Mouse (Mus musculus): ENCODE results near the gene Gm648. TPM values are rescaled to one million over a fixed set of nuclear protein-coding genes. Genes with fewer than 3 reads are reported as not detected.
"Not testable (repeated sequence)": the region's sequence is repeated elsewhere in the genome, so short reads cannot be mapped to it uniquely, and the experiment has no call there.

Gene Gm648
- polyA plus RNA-seq (2016; fragmentation: Nextera tagmentation; extraction: Ambion mirVana), result 0.14 TPM in 1 of 2 replicates, not detected in the other

GRCm38 (mm10) chrX:56549506-56549905 is at the start of gene Gm648:
Gm648 (minus strand) TSS chrX:56549606.
- 86% methylated on average over 7 of the region's 7 CpGs for WGBS
- H3K27ac ChIP-seq, result no peak within 1 kb of the TSS
- H3K9me3 ChIP-seq (replicated peaks), result no peaks in the 10 kb centered on the region
- no peaks in the 10 kb centered on the region for H3K4me1 ChIP-seq
- no peaks in the 10 kb centered on the region for H3K27me3 ChIP-seq (ENCODE audit: low read depth, poor library complexity, severe bottlenecking)
- no peaks in the 10 kb centered on the region for H3K36me3 ChIP-seq
- no peak for DNase-seq (ENCODE audit: low spot score)
- no peak within 1 kb of the TSS for H3K4me3 ChIP-seq

GRCm38 (mm10) chrX:56597887-56598640 is 48.7 kb upstream of the Gm648 start, which contains the start of gene Mmgt1:
Mmgt1 (minus strand) TSS chrX:56598069.
- Histone ChIP-seq H3K27ac (peak within 1 kb of the TSS; percentile 85), H3K4me3 (peak within 1 kb of the TSS; percentile 70), H3K27me3 (ENCODE audit: low read depth, poor library complexity, severe bottlenecking) (peaks cover 7% of the 10 kb centered on the region), H3K9me3 (replicated peaks) (no peaks in the 10 kb centered on the region), H3K4me1 (peaks cover 4% of the 10 kb centered on the region; the same call in 1 of the 2 replicates), H3K36me3 (peaks cover 9% of the 10 kb centered on the region; the same call in 1 of the 2 replicates)
- 14% methylated on average over 41 of the region's 44 CpGs for WGBS
- peak; percentile 86 for DNase-seq (ENCODE audit: low spot score)

GRCm38 (mm10) chrX:56597219-56597886 is 47.9 kb upstream of the Gm648 start:
- WGBS, result 6% methylated on average over 25 of the region's 25 CpGs
- no peak for DNase-seq (ENCODE audit: low spot score)
- Histone ChIP-seq H3K27me3 (ENCODE audit: low read depth, poor library complexity, severe bottlenecking) (peaks cover 7% of the 10 kb centered on the region), H3K27ac (peak overlapping the region; percentile 85), H3K4me3 (peak overlapping the region; percentile 70), H3K4me1 (peaks cover 4% of the 10 kb centered on the region; the same call in 1 of the 2 replicates), H3K36me3 (peaks cover 9% of the 10 kb centered on the region; the same call in 1 of the 2 replicates), H3K9me3 (replicated peaks) (no peaks in the 10 kb centered on the region)

- Histone ChIP-seq H3K27ac (no peak overlapping the region), H3K4me3 (no peak overlapping the region), H3K27me3 (ENCODE audit: low read depth, poor library complexity, severe bottlenecking) (no peaks in the 10 kb centered on the region), H3K36me3 (no peaks in the 10 kb centered on the region), H3K4me1 (no peaks in the 10 kb centered on the region), H3K9me3 (replicated peaks) (no peaks in the 10 kb centered on the region)
- DNase-seq (ENCODE audit: low spot score), result no peak
- 80% methylated on average over 2 of the region's 2 CpGs for WGBS
These were observed 28.8 kb upstream of the Gm648 start for GRCm38 (mm10) chrX:56578200-56578599.

- DNase-seq (ENCODE audit: low spot score), result peak; percentile 33
- Histone ChIP-seq H3K36me3 (no peaks in the 10 kb centered on the region), H3K9me3 (replicated peaks) (no peaks in the 10 kb centered on the region), H3K27ac (no peak overlapping the region), H3K4me3 (no peak overlapping the region), H3K4me1 (no peaks in the 10 kb centered on the region), H3K27me3 (ENCODE audit: low read depth, poor library complexity, severe bottlenecking) (no peaks in the 10 kb centered on the region)
- 27% methylated on average over 6 of the region's 6 CpGs for WGBS
These were observed 23.1 kb upstream of the Gm648 start for GRCm38 (mm10) chrX:56572465-56572864.

- H3K27ac ChIP-seq, result no peak overlapping the region
- no peak overlapping the region for H3K4me3 ChIP-seq
- H3K27me3 ChIP-seq (ENCODE audit: low read depth, poor library complexity, severe bottlenecking), result no peaks in the 10 kb centered on the region
- no peaks in the 10 kb centered on the region for H3K36me3 ChIP-seq
- DNase-seq (ENCODE audit: low spot score), result no peak
- 77% methylated on average over 3 of the region's 3 CpGs for WGBS
- H3K9me3 ChIP-seq (replicated peaks), result no peaks in the 10 kb centered on the region
- H3K4me1 ChIP-seq, result no peaks in the 10 kb centered on the region
These were observed 4.2 kb upstream of the Gm648 start for GRCm38 (mm10) chrX:56553584-56553983.

GRCm38 (mm10) chrX:56537162-56537561 is 12.2 kb downstream of the Gm648 start:
- DNase-seq (ENCODE audit: low spot score), result peak; percentile 51
- H3K9me3 ChIP-seq (replicated peaks), result no peaks in the 10 kb centered on the region
- 53% methylated on average over 4 of the region's 4 CpGs for WGBS
- H3K27ac ChIP-seq, result no peak overlapping the region
- no peaks in the 10 kb centered on the region for H3K36me3 ChIP-seq
- H3K4me3 ChIP-seq, result no peak overlapping the region
- H3K4me1 ChIP-seq, result no peaks in the 10 kb centered on the region
- H3K27me3 ChIP-seq (ENCODE audit: low read depth, poor library complexity, severe bottlenecking), result no peaks in the 10 kb centered on the region

GRCm38 (mm10) chrX:56531266-56531665 is 18.1 kb downstream of the Gm648 start:
- 6% methylated on average over 3 of the region's 3 CpGs for WGBS

GRCm38 (mm10) chrX:56524442-56524841 is 25.0 kb downstream of the Gm648 start, which contains the start of gene Gm10477:
Gm10477 (plus strand) TSS chrX:56524742.
- H3K27me3 ChIP-seq (ENCODE audit: low read depth, poor library complexity, severe bottlenecking); DNase-seq (ENCODE audit: low spot score); H3K4me3 ChIP-seq; H3K4me1 ChIP-seq; H3K36me3 ChIP-seq; H3K27ac ChIP-seq; H3K9me3 ChIP-seq (replicated peaks): not testable (repeated sequence)
- 86% methylated on average over 6 of the region's 6 CpGs for WGBS

More at GRCm38 (mm10) chrX:56531266-56531665, 18.1 kb downstream of the Gm648 start:
- Histone ChIP-seq H3K27ac (no peak overlapping the region), H3K4me1 (no peaks in the 10 kb centered on the region), H3K36me3 (no peaks in the 10 kb centered on the region), H3K4me3 (no peak overlapping the region), H3K27me3 (ENCODE audit: low read depth, poor library complexity, severe bottlenecking) (no peaks in the 10 kb centered on the region), H3K9me3 (replicated peaks) (no peaks in the 10 kb centered on the region)
- peak; percentile 64 for DNase-seq (ENCODE audit: low spot score)

GRCm38 (mm10) chrX:56497241-56497640 is 52.2 kb downstream of the Gm648 start:
- Histone ChIP-seq H3K4me1 (no peaks in the 10 kb centered on the region), H3K9me3 (replicated peaks) (no peaks in the 10 kb centered on the region), H3K36me3 (peaks cover 49% of the 10 kb centered on the region), H3K27me3 (ENCODE audit: low read depth, poor library complexity, severe bottlenecking) (no peaks in the 10 kb centered on the region), H3K27ac (no peak overlapping the region), H3K4me3 (no peak overlapping the region)
- WGBS, result 89% methylated on average over 7 of the region's 7 CpGs
- no peak for DNase-seq (ENCODE audit: low spot score)

Small RNA genes within 50 kb of the gene (microRNA-seq; reads per million reads assigned to microRNA genes)
- gene Mir5116, result not detected

Other genes starting within 250 kb of the Gm648 start
- gene Zfp449, start 203.2 kb downstream of the Gm648 start, polyA plus RNA-seq (2016; fragmentation: Nextera tagmentation; extraction: Ambion mirVana), result 7.6 and 9.1 TPM in 2 replicates
- gene Smim10l2a, start 175.0 kb downstream of the Gm648 start, polyA plus RNA-seq (2016; fragmentation: Nextera tagmentation; extraction: Ambion mirVana), result 5.9 and 10.6 TPM in 2 replicates
- 1.1 and 1.6 TPM in 2 replicates for gene Gm2174, start 101.6 kb downstream of the Gm648 start, polyA plus RNA-seq (2016; fragmentation: Nextera tagmentation; extraction: Ambion mirVana)
- 35.5 and 36.0 TPM in 2 replicates for gene Ints6l, start 94.7 kb downstream of the Gm648 start, polyA plus RNA-seq (2016; fragmentation: Nextera tagmentation; extraction: Ambion mirVana)
- gene Gm10477, start 24.9 kb downstream of the Gm648 start, polyA plus RNA-seq (2016; fragmentation: Nextera tagmentation; extraction: Ambion mirVana), result not detected in 2 replicates
- 35.5 and 38.7 TPM in 2 replicates for gene Mmgt1, start 48.5 kb upstream of the Gm648 start, polyA plus RNA-seq (2016; fragmentation: Nextera tagmentation; extraction: Ambion mirVana)
- 7.5 and 10.6 TPM in 2 replicates for gene Slc9a6, start 60.2 kb upstream of the Gm648 start, polyA plus RNA-seq (2016; fragmentation: Nextera tagmentation; extraction: Ambion mirVana)
- gene Fhl1, start 182.2 kb upstream of the Gm648 start, polyA plus RNA-seq (2016; fragmentation: Nextera tagmentation; extraction: Ambion mirVana), result 45.0 and 49.2 TPM in 2 replicates